Mouse (Mus musculus): ENCODE results near the gene B230118H07Rik. TPM values are rescaled to one million over a fixed set of nuclear protein-coding genes. Genes with fewer than 3 reads are reported as not detected.

Gene B230118H07Rik
- total and polyA plus RNA-seq, 3 experiments, result 1.6 to 76.4 (median 10.2) TPM

DNA sequence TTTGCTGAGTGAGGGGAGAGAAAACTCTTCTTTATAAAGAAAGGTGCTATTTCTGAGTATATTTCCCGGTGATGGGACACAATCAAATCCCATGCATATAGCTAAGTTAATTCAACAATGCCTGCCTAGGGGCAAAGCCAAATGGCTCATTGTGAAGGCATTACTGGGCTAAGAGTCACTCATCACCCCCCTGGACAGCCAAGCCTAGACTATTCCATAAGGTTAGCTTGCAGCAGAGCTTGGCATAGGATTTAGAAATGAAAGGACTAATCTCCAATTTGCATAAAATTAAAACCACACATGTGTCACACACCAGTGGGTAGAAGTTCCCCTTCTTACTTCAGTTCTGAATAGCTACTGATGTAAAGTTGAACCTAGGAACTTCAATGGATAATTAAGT, 128.8 kb downstream of the B230118H07Rik start:
- ATAC-seq (ENCODE audit: extremely low read depth, insufficient number of reproducible peaks, low FRiP score, poor library complexity, severe bottlenecking), result no peak
- TF ChIP-seq GATA1 (IDR thresholded peaks at IDR 0.05; ENCODE audit: borderline replicate concordance, low read length) (no peak), TAL1 (conservative IDR thresholded peaks at IDR 0.05; ENCODE audit: low read depth, low read length) (no peak), CTCF (IDR thresholded peaks at IDR 0.05; ENCODE audit: low read depth, low read length) (no peak), POLR2AphosphoS5 (IDR thresholded peaks at IDR 0.05; ENCODE audit: insufficient replicate concordance, low read depth, low read length) (no peak), GATA2 (IDR thresholded peaks at IDR 0.05; ENCODE audit: borderline replicate concordance, low read depth, low read length) (no peak)
- Histone ChIP-seq H3K4me3 (ENCODE audit: low read depth, low read length) (no peak overlapping the region), H3K4me1 (ENCODE audit: insufficient read depth, low read depth, low read length) (no peaks in the 10 kb centered on the region), H3K9me3 (replicated peaks) (no peaks in the 10 kb centered on the region), H3K27me3 (ENCODE audit: insufficient read depth, low read length) (no peaks in the 10 kb centered on the region), H3K36me3 (replicated peaks) (no peaks in the 10 kb centered on the region)
- DNase-seq (ENCODE audit: low spot score), result no peak

DNA sequence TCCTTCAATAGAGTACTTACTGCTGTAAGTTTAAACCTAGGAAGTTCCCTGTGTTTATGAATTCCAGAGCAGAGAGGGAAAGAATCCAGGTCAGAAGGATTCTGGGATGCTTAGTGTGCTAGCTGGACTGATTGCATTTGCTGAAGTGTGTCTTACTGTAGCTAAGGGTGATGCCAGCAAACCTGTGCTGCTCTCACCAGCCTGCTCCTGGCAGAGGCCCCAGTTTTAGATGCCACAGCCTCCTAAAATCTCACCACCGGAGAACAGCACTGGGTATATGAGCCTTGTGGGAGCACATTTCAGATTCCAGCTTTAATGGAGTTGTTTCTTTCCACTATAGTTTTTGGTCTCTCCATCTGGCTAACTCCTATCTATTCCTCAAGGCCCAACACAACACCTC, 129.4 kb downstream of the B230118H07Rik start:
- DNase-seq (ENCODE audit: low spot score) (no peak), ATAC-seq (ENCODE audit: extremely low read depth, insufficient number of reproducible peaks, low FRiP score, poor library complexity, severe bottlenecking) (no peak)
- Histone ChIP-seq H3K36me3 (replicated peaks) (no peaks in the 10 kb centered on the region), H3K9me3 (replicated peaks) (no peaks in the 10 kb centered on the region), H3K27me3 (ENCODE audit: insufficient read depth, low read length) (no peaks in the 10 kb centered on the region), H3K4me1 (ENCODE audit: insufficient read depth, low read depth, low read length) (no peaks in the 10 kb centered on the region), H3K4me3 (ENCODE audit: low read depth, low read length) (no peak overlapping the region)
- TF ChIP-seq TAL1 (conservative IDR thresholded peaks at IDR 0.05; ENCODE audit: low read depth, low read length) (no peak), POLR2AphosphoS5 (IDR thresholded peaks at IDR 0.05; ENCODE audit: insufficient replicate concordance, low read depth, low read length) (no peak), GATA1 (IDR thresholded peaks at IDR 0.05; ENCODE audit: borderline replicate concordance, low read length) (no peak), CTCF (IDR thresholded peaks at IDR 0.05; ENCODE audit: low read depth, low read length) (no peak), GATA2 (IDR thresholded peaks at IDR 0.05; ENCODE audit: borderline replicate concordance, low read depth, low read length) (no peak)

Other genes with a start within 250 kb of the B230118H07Rik start
- gene Rag2, start 24.8 kb downstream of the B230118H07Rik start, total RNA-seq (2014; fragmentation: Nextera tagmentation), result not detected in 2 replicates
- gene Rag2, start 24.8 kb downstream of the B230118H07Rik start, total RNA-seq (2017), result 0.06 and 0.11 TPM in 2 replicates
- gene Rag2, start 24.8 kb downstream of the B230118H07Rik start, polyA plus RNA-seq (2012), result not detected in 2 replicates
- gene Rag1, start within 50 bp of the B230118H07Rik start, total RNA-seq (2014; fragmentation: Nextera tagmentation), result not detected in 2 replicates
- gene Rag1, start within 50 bp of the B230118H07Rik start, total RNA-seq (2017), result under 0.01 and 0.22 TPM in 2 replicates
- gene Rag1, start within 50 bp of the B230118H07Rik start, polyA plus RNA-seq (2012), result 0.01 TPM in 1 of 2 replicates, not detected in the other
- gene Traf6, start 28.9 kb upstream of the B230118H07Rik start, total RNA-seq (2014; fragmentation: Nextera tagmentation), result 67.1 and 68.3 TPM in 2 replicates
- 26.1 and 26.6 TPM in 2 replicates for gene Traf6, start 28.9 kb upstream of the B230118H07Rik start, total RNA-seq (2017)
- 2.3 and 3.0 TPM in 2 replicates for gene Traf6, start 28.9 kb upstream of the B230118H07Rik start, polyA plus RNA-seq (2012)
- not detected in 2 replicates for gene Prr5l, start 233.5 kb upstream of the B230118H07Rik start, total RNA-seq (2014; fragmentation: Nextera tagmentation)
- gene Prr5l, start 233.5 kb upstream of the B230118H07Rik start, total RNA-seq (2017), result under 0.01 and 0.05 TPM in 2 replicates
- gene Prr5l, start 233.5 kb upstream of the B230118H07Rik start, polyA plus RNA-seq (2012), result not detected in 2 replicates
- gene Commd9, start 236.7 kb upstream of the B230118H07Rik start, total RNA-seq (2014; fragmentation: Nextera tagmentation), result 5.1 and 12.2 TPM in 2 replicates
- 80.9 and 99.3 TPM in 2 replicates for gene Commd9, start 236.7 kb upstream of the B230118H07Rik start, total RNA-seq (2017)
- gene Commd9, start 236.7 kb upstream of the B230118H07Rik start, polyA plus RNA-seq (2012), result 17.6 and 28.4 TPM in 2 replicates

All from G1E (cell line).